Mouse (Mus musculus) liver, adult 2 months (tissue): ENCODE measurements at regions not wholly inside any gene's neighbourhood (a gene's known extent, or its start where the extent isn't known, plus 50 kb on each side); places are given as distances from the start of the nearest gene placed in this dataset.
A peak's percentile ranks its signal among the peaks of the same experiment; 100 is the strongest.
"Not testable (repeated sequence)": the region's sequence is repeated elsewhere in the genome, so short reads cannot be mapped to it uniquely, and the experiment has no call there.

ENCODE experiments used
- DNase-seq: peaks from one replicate; pipeline ENCODE4 v3.0.0-alpha.2; 2011; ENCODE audit warnings: low read depth, low spot score; ENCODE audit errors: extremely low read depth
- H3K27ac ChIP-seq: fragments of 200-500 bp; replicated peaks from 2 replicates; pipeline ENCODE4 v1.5.1; 2012; ENCODE audit warnings: low read depth, mild to moderate bottlenecking, control low read depth, inconsistent platforms, low read length; ENCODE audit not compliant: insufficient read depth
- H3K27me3 ChIP-seq: fragments of 200-500 bp; 2 replicates; pipeline ENCODE4 v1.6.1; 2012; ENCODE audit warnings: mild to moderate bottlenecking, moderate library complexity, low read length, inconsistent platforms; ENCODE audit not compliant: control insufficient read depth, insufficient read depth
- H3K36me3 ChIP-seq: fragments of 200-500 bp; 2 replicates; pipeline ENCODE4 v1.6.1; 2012; ENCODE audit warnings: low read length, inconsistent platforms; ENCODE audit not compliant: control insufficient read depth, insufficient read depth
- H3K4me1 ChIP-seq: fragments of 200-500 bp; 2 replicates; pipeline ENCODE4 v1.6.1; 2011; ENCODE audit warnings: low read length; ENCODE audit not compliant: control insufficient read depth, insufficient read depth
- H3K4me3 ChIP-seq: fragments of 200-500 bp; 2 replicates; pipeline ENCODE4 v1.5.1; 2011; ENCODE audit warnings: low read depth, mild to moderate bottlenecking, control low read depth, low read length, moderate library complexity; ENCODE audit not compliant: insufficient read depth
- H3K79me2 ChIP-seq: fragments of 200-500 bp; 2 replicates; pipeline ENCODE4 v1.6.1; 2012; ENCODE audit warnings: inconsistent platforms, mild to moderate bottlenecking, low read length, moderate library complexity; ENCODE audit not compliant: control insufficient read depth, insufficient read depth
- H3K9ac ChIP-seq: fragments of 200-500 bp; 2 replicates; pipeline ENCODE4 v1.6.1; 2012; ENCODE audit warnings: low read depth, mild to moderate bottlenecking, control low read depth, inconsistent platforms, low read length
- CTCF ChIP-seq: fragments of 200-500 bp; IDR thresholded peaks from 2 replicates; pipeline ENCODE4 v1.5.1; 2011; ENCODE audit warnings: low read depth, low read length, control low read depth
- POLR2A ChIP-seq: fragments of 200-500 bp; IDR thresholded peaks from 2 replicates; pipeline ENCODE4 v1.6.1; 2011; ENCODE audit warnings: low read length, control low read depth; ENCODE audit not compliant: insufficient read depth; ENCODE audit errors: extremely low read depth
- WGBS: fragments of 180-500 bp; shearing (Covaris S2); methylation state at CpG from one replicate; pipeline ENCODE4 v1.1.7; 2018; 5-methylcytosine and 5-hydroxymethylcytosine counted together

DNA sequence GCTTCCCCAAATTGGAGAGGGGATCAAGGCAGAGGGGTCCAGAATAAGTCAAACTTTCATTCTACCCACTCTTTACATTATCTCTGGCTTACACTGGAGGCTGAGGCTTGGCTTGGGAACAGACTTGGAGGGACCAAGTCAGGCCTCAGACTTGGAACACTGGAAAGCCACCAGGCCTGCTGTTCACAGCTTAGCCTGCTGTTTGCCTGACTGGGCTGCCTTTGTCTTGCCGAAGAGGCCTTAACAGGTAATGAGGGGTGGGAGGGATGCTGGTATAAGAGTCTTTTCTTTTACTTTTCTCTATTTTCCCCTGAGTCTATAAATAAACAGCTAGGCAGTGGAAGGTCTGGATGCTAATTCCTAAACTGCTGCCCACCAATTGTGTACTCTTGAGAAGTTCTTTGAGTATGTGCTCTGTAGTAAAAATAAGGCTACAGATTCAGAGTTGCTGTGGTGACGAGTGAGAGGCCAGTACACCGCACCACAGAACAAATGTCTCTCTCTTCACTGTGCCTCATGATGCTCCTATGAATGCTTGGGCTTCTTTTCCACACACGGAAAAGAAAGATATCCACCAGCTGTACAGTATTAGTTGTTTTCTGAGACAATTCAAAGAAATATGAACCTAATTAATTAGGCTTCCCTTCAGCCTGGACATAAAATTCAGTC is 154.6 kb upstream of the Ube2e1 start:
- no peak overlapping the region for H3K9ac ChIP-seq
- TF ChIP-seq POLR2A (no peak), CTCF (no peak)
- H3K27ac ChIP-seq: no peak overlapping the region
- no peaks in the 10 kb centered on the region for H3K27me3 ChIP-seq
- 91% methylated on average over 4 of the region's 4 CpGs for WGBS
- H3K36me3 ChIP-seq: no peaks in the 10 kb centered on the region
- H3K4me3 ChIP-seq: no peak overlapping the region
- H3K79me2 ChIP-seq: no peaks in the 10 kb centered on the region
- H3K4me1 ChIP-seq: no peaks in the 10 kb centered on the region
- DNase-seq: no peak

DNA sequence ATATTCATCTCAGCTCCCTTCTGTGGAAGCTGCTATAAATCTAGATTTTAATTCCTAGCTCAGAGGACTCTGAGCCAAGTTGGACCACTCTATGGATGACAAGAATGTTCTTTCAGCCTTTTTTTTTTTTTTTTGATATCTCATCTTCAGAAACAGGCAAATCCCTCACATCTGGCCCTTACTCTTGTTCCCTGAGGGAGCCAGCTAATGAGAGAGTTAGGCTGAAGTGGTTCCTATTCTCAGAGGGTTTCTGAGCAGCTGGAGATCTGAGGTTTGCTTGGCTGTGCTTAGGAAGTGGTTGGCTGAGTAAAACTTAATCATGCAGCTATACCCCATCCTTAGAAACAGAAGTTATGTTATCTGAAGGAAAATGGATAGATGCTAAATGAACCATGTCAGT is 153.9 kb upstream of the Ube2e1 start:
- DNase-seq: no peak
- Histone ChIP-seq H3K9ac (no peak overlapping the region), H3K27me3 (no peaks in the 10 kb centered on the region), H3K4me1 (no peaks in the 10 kb centered on the region), H3K36me3 (no peaks in the 10 kb centered on the region), H3K27ac (no peak overlapping the region), H3K4me3 (no peak overlapping the region), H3K79me2 (no peaks in the 10 kb centered on the region)
- TF ChIP-seq CTCF (no peak), POLR2A (no peak)

DNA sequence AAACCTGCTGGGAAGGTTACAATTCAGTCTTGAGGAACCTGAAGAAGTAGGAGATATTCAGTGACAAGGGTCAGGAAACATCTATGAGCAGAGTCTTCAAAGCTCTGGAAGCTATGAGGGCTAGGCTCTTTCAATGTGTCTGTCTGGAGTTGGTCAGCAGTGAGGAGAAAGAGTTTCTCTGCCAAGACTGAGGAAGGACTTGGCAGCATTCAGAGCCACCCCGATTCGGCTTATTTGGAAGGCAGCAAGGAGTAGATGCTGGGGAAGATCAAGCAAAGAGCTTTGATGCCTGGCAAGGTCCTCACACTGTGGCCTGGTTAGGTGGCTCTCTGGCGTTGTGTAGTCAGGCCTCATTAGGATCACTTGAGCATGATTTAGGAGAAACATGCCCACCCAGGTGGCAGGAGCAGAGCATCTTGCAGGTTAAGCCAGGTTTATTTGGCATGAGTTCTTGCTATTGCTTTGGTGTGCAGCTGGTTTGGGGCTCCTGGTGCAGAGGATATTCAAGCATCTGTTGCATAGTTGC is 145.2 kb upstream of the Ube2e1 start:
- Histone ChIP-seq H3K36me3 (no peaks in the 10 kb centered on the region), H3K79me2 (no peaks in the 10 kb centered on the region), H3K4me1 (no peaks in the 10 kb centered on the region; the same call in 1 of the 2 replicates), H3K9ac (no peak overlapping the region), H3K4me3 (no peak overlapping the region), H3K27ac (no peak overlapping the region), H3K27me3 (no peaks in the 10 kb centered on the region)
- TF ChIP-seq CTCF: no peak
- TF ChIP-seq POLR2A: no peak
- DNase-seq: no peak
- 76% methylated on average over 3 of the region's 3 CpGs for WGBS

GRCm38 (mm10) chr14:18468611-18469010 is 137.0 kb upstream of the Ube2e1 start:
- no peaks in the 10 kb centered on the region for H3K79me2 ChIP-seq
- peak; percentile 16 for DNase-seq
- no peak overlapping the region for H3K4me3 ChIP-seq
- H3K27me3 ChIP-seq: no peaks in the 10 kb centered on the region
- TF ChIP-seq CTCF (no peak), POLR2A (no peak)
- no peaks in the 10 kb centered on the region for H3K36me3 ChIP-seq
- no peak overlapping the region for H3K27ac ChIP-seq
- H3K4me1 ChIP-seq: no peaks in the 10 kb centered on the region
- H3K9ac ChIP-seq: no peak overlapping the region
- WGBS: 70% methylated on average over 3 of the region's 3 CpGs

DNA sequence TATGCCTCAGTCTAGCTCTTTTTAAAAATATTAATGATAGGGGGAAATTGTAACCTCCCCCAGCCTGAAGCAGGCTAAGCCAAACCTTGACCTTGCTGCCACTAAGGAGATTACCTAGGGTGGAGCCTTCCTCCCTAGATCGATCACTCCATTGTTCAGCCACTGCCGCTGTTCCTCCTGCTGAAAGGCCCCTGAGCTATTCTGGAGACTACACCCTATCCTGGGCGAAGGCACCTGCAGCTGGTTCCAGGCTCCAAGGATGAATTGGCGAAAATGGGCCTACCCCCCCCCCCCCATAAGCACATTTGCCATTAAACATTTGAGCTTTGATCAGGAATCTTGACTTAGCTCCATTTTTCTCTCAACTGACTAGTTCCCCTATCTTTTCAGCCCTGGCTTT is 135.2 kb upstream of the Ube2e1 start:
- H3K27me3 ChIP-seq, H3K9ac ChIP-seq, H3K79me2 ChIP-seq, H3K4me1 ChIP-seq, H3K4me3 ChIP-seq, H3K36me3 ChIP-seq, H3K27ac ChIP-seq, DNase-seq: not testable (repeated sequence)
- WGBS: 73% methylated on average over 4 of the region's 4 CpGs

DNA sequence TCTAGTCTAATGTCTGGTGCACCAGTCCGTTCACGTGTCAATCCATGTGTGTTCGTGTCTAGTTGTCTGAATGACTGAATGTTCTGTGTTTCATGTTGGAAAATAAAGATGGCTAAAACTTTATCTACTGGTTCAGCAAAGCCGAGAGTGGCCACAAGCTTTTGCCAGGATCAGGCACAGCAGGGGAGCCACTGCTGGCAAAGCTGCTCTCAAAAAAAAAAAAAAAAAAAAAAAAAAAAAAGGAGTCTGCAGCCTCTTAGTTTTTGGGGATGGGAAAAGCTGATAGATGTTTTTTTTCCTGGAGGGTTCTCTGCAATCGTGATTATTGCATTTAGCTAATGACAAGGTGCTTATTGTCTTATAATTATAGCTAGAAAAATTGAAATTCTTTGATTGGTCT is 132.5 kb upstream of the Ube2e1 start:
- H3K79me2 ChIP-seq, H3K4me1 ChIP-seq, H3K4me3 ChIP-seq, DNase-seq, H3K9ac ChIP-seq, H3K27ac ChIP-seq, H3K27me3 ChIP-seq, H3K36me3 ChIP-seq: not testable (repeated sequence)
- WGBS: 42% methylated on average over 5 of the region's 5 CpGs
